Comparison of ENCODE assay signal across 20 mouse cellular contexts in genomic region chr17:78953240-78953639, GRCm38 (mm10). TPM values are rescaled to one million over a fixed set of nuclear protein-coding genes. Genes with fewer than 3 reads are reported as not detected.
DNase-seq lines count a peak whose midpoint lies in the region; ATAC-seq and TF ChIP-seq lines count a peak whose summit lies in the region.
"Had no signal": no experiment of that assay in that cellular context is flagged by ENCODE, and none has a peak within 500 bp of the region (broad histone marks: within the 10 kb centered on the region; RNA-seq: fewer than 3 reads in every experiment).

No protein-coding gene starts in this region.

- ATAC-seq in stomach, embryonic 14.5 days (ENCODE audit: insufficient number of reproducible peaks, insufficient read depth, low FRiP score, low read depth): peak; percentile 28; the same call in 1 of the 2 replicates
- no peak for ATAC-seq in stomach, postnatal 0 days (ENCODE audit: low FRiP score, low TSS enrichment)
- ATAC-seq in stomach, embryonic 15.5 days (ENCODE audit: insufficient read depth, low FRiP score, low read depth): 0 out of 2 replicates have a peak, but pooled peaks have one; percentile 31
- ATAC-seq: forebrain, embryonic 15.5 days; Patski had no signal

- no peaks in the 10 kb centered on the region for H3K9me3 ChIP-seq in stomach, embryonic 14.5 days (ENCODE audit: control insufficient read depth, low read depth, low read length)
- no peaks in the 10 kb centered on the region for H3K9me3 ChIP-seq in stomach, postnatal 0 days (ENCODE audit: control insufficient read depth, low read length)
- no peaks in the 10 kb centered on the region for H3K9me3 ChIP-seq in stomach, embryonic 15.5 days
- H3K9me3 ChIP-seq: forebrain, embryonic 15.5 days; heart, embryonic 13.5 days had no signal

- no peak overlapping the region for H3K4me2 ChIP-seq in stomach, embryonic 14.5 days (replicated peaks; ENCODE audit: low read depth, low read length)
- no peak overlapping the region for H3K4me2 ChIP-seq in stomach, postnatal 0 days (replicated peaks; ENCODE audit: low read depth)
- no peak overlapping the region for H3K4me2 ChIP-seq in stomach, embryonic 15.5 days
- H3K4me2 ChIP-seq: forebrain, embryonic 15.5 days; heart, embryonic 13.5 days had no signal

- H3K27ac ChIP-seq in stomach, embryonic 14.5 days (ENCODE audit: low read length): no peak overlapping the region
- H3K27ac ChIP-seq in stomach, postnatal 0 days (replicated peaks): no peak overlapping the region
- H3K27ac ChIP-seq in stomach, embryonic 15.5 days: no peak overlapping the region
- H3K27ac ChIP-seq: forebrain, embryonic 15.5 days; heart, embryonic 13.5 days had no signal

- no peaks in the 10 kb centered on the region for H3K4me1 ChIP-seq in stomach, embryonic 14.5 days (ENCODE audit: control insufficient read depth, insufficient read depth, low read length)
- no peaks in the 10 kb centered on the region for H3K4me1 ChIP-seq in stomach, postnatal 0 days (replicated peaks; ENCODE audit: control insufficient read depth, insufficient read depth)
- H3K4me1 ChIP-seq in stomach, embryonic 15.5 days: no peaks in the 10 kb centered on the region
- H3K4me1 ChIP-seq: forebrain, embryonic 15.5 days; heart, embryonic 13.5 days had no signal

- H3K36me3 ChIP-seq in stomach, embryonic 14.5 days (ENCODE audit: control insufficient read depth, insufficient read depth, low read length): peaks cover 55% of the 10 kb centered on the region
- H3K36me3 ChIP-seq in stomach, postnatal 0 days (ENCODE audit: control insufficient read depth, insufficient read depth, low read length): peaks cover 18% of the 10 kb centered on the region; the same call in 1 of the 2 replicates
- H3K36me3 ChIP-seq in stomach, embryonic 15.5 days: peaks cover 33% of the 10 kb centered on the region

- no peak for TF ChIP-seq CTCF in stomach, postnatal 0 days (IDR thresholded peaks at IDR 0.05; ENCODE audit: low read depth)

- TF ChIP-seq EP300 in stomach, postnatal 0 days (optimal IDR thresholded peaks at IDR 0.05): no peak

- 60% methylated on average over 8 of the region's 8 CpGs for WGBS in stomach, embryonic 14.5 days
- WGBS in stomach, postnatal 0 days: 62% methylated on average over 8 of the region's 8 CpGs
- WGBS in stomach, embryonic 15.5 days: 78% methylated on average over 8 of the region's 8 CpGs

- no peaks in the 10 kb centered on the region for H3K27me3 ChIP-seq in stomach, embryonic 14.5 days (ENCODE audit: control insufficient read depth, insufficient read depth, low read length)
- H3K27me3 ChIP-seq in stomach, postnatal 0 days (ENCODE audit: control insufficient read depth, insufficient read depth, low read length): no peaks in the 10 kb centered on the region
- H3K27me3 ChIP-seq in stomach, embryonic 15.5 days (replicated peaks): no peaks in the 10 kb centered on the region
- H3K27me3 ChIP-seq: CH12.LX; forebrain, embryonic 15.5 days; heart, embryonic 13.5 days; Patski had no signal

- H3K9ac ChIP-seq in stomach, embryonic 14.5 days (replicated peaks; ENCODE audit: low read depth, low read length): no peak overlapping the region
- H3K9ac ChIP-seq in stomach, postnatal 0 days (ENCODE audit: low read length): no peak overlapping the region
- H3K9ac ChIP-seq in stomach, embryonic 15.5 days: no peak overlapping the region
- H3K9ac ChIP-seq: forebrain, embryonic 15.5 days; heart, embryonic 13.5 days had no signal

- no peak overlapping the region for H3K4me3 ChIP-seq in stomach, embryonic 14.5 days (ENCODE audit: low read depth, low read length)
- H3K4me3 ChIP-seq in stomach, postnatal 0 days (ENCODE audit: low read depth, low read length): no peak overlapping the region
- no peak overlapping the region for H3K4me3 ChIP-seq in stomach, embryonic 15.5 days (replicated peaks)
- H3K4me3 ChIP-seq: forebrain, embryonic 15.5 days; heart, embryonic 13.5 days had no signal

- DNase-seq in lung, adult 18-20 months: peak; percentile 6 to 26
- no peak for DNase-seq in lung, postnatal 14 days
- DNase-seq in stomach, postnatal 0 days (ENCODE audit: low spot score): no peak
- DNase-seq in embryo, embryonic 9.5 days (ENCODE audit: extremely low spot score): no peak
- DNase-seq: adrenal gland, adult 2 months; adrenal gland, postnatal 25 days; cerebellum, adult 18-20 months; cerebellum, adult 9-11 months; cerebellum, postnatal 36 days; gastrocnemius, postnatal 36 days; heart, adult 11 months; heart, postnatal 36 days had no signal

RNA-seq across cellular contexts. Expression of gene Ndufaf7, which starts 16.3 kb away (rescaled TPM):
- 62.0 and 63.8 TPM in 2 replicates for polyA plus RNA-seq in stomach, embryonic 14.5 days (2014; fragmentation: Nextera tagmentation; extraction: Ambion mirVana)
- 37.8 and 40.6 TPM in 2 replicates for polyA plus RNA-seq in stomach, postnatal 0 days (2015; fragmentation: Nextera tagmentation; extraction: Ambion mirVana)
- polyA plus RNA-seq in stomach, embryonic 15.5 days (2015; fragmentation: Nextera tagmentation; extraction: Ambion mirVana): 51.7 and 57.7 TPM in 2 replicates

RNA-seq across cellular contexts. Expression of gene Cebpz, which starts 16.4 kb away (rescaled TPM):
- polyA plus RNA-seq in stomach, embryonic 14.5 days (2014; fragmentation: Nextera tagmentation; extraction: Ambion mirVana): 61.0 and 72.0 TPM in 2 replicates
- 32.6 and 44.7 TPM in 2 replicates for polyA plus RNA-seq in stomach, postnatal 0 days (2015; fragmentation: Nextera tagmentation; extraction: Ambion mirVana)
- 54.3 and 54.4 TPM in 2 replicates for polyA plus RNA-seq in stomach, embryonic 15.5 days (2015; fragmentation: Nextera tagmentation; extraction: Ambion mirVana)

RNA-seq across cellular contexts. Expression of gene Cebpzos, which starts 36.9 kb away (rescaled TPM):
- 113 and 122 TPM in 2 replicates for polyA plus RNA-seq in stomach, embryonic 14.5 days (2014; fragmentation: Nextera tagmentation; extraction: Ambion mirVana)
- polyA plus RNA-seq in stomach, postnatal 0 days (2015; fragmentation: Nextera tagmentation; extraction: Ambion mirVana): 131 and 136 TPM in 2 replicates
- 113 and 115 TPM in 2 replicates for polyA plus RNA-seq in stomach, embryonic 15.5 days (2015; fragmentation: Nextera tagmentation; extraction: Ambion mirVana)

RNA-seq across cellular contexts. Expression of gene Sult6b1, which starts 46.4 kb away (rescaled TPM):
- polyA plus RNA-seq in stomach, embryonic 14.5 days (2014; fragmentation: Nextera tagmentation; extraction: Ambion mirVana): 0.24 TPM in 1 of 2 replicates, not detected in the other
- 0.07 and 0.12 TPM in 2 replicates for polyA plus RNA-seq in stomach, postnatal 0 days (2015; fragmentation: Nextera tagmentation; extraction: Ambion mirVana)
- polyA plus RNA-seq in stomach, embryonic 15.5 days (2015; fragmentation: Nextera tagmentation; extraction: Ambion mirVana): 0.14 and 0.35 TPM in 2 replicates
- polyA plus RNA-seq: adrenal gland, adult 2 months; forebrain, embryonic 11.5 days; forebrain, embryonic 15.5 days; heart, postnatal 0 days had no signal

Comparison
In these comparisons a context has a peak if more than half of its experiments do, and no peak if none do; other contexts are left out.
1. DNase-seq: peak in lung, adult 18-20 months (2 of 2); none in lung, postnatal 14 days (single experiment), stomach, postnatal 0 days (single experiment) and embryo, embryonic 9.5 days (single experiment).